Mouse (Mus musculus): ENCODE measurements around the gene Entpd6. TPM values are rescaled to one million over a fixed set of nuclear protein-coding genes. Genes with fewer than 3 reads are reported as not detected.

The Entpd6 gene
- 10 to 100 TPM; 45.8 to 48.9 (median 47.7) TPM for total RNA-seq (2022)

DNA sequence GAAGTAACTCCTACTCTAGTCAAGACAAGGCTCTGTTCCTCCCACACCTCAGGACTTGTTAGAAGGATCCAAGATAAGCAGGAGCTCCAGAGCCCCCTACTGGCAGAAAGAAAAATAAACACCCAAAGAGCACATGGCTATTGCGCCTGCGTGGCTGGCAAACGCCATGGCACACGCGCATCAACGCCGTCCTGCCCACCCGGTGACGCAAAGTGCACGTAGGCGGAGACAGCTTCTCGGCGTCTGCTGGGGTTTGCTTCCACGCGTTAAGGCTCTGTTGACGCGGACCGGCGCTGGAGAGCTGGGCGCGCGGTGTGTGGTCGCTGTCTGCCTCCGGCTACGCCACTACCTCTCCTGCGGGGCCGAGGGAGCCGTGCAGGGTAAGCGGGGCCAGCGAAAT lies at the start of gene Entpd6:
TSS of gene Entpd6 (plus strand) at position 189 of the 400 bp plus-strand sequence.
- peak; percentile 95 to 97 for DNase-seq (ENCODE audit: low spot score in 2 of 2)

DNA sequence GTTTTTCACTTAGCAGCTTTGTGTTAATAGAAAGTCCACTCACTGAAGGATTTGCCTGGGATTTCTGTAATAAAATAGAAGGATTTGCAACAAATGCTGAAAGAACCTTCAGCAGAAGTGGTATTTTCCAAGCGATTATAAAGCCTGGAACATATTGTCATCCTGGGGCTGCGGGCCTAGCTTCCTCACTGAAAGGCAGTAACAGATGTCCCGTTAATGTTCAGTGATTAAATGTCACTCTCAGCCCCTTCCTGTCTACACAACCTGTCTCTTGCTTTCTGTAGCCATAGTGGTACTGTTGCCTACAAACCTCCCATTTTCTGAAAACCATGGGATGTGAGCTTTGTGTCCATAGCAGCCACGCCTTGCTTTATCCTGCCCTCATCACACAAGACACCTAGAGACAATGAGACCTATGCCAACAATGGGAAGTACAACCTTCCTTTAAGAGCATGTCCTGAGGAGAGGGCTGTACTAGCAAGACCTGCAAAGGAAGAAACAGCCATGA lies 36.6 kb upstream of the Entpd6 start:
- DNase-seq (ENCODE audit: low spot score in 2 of 2), result no peak

DNA sequence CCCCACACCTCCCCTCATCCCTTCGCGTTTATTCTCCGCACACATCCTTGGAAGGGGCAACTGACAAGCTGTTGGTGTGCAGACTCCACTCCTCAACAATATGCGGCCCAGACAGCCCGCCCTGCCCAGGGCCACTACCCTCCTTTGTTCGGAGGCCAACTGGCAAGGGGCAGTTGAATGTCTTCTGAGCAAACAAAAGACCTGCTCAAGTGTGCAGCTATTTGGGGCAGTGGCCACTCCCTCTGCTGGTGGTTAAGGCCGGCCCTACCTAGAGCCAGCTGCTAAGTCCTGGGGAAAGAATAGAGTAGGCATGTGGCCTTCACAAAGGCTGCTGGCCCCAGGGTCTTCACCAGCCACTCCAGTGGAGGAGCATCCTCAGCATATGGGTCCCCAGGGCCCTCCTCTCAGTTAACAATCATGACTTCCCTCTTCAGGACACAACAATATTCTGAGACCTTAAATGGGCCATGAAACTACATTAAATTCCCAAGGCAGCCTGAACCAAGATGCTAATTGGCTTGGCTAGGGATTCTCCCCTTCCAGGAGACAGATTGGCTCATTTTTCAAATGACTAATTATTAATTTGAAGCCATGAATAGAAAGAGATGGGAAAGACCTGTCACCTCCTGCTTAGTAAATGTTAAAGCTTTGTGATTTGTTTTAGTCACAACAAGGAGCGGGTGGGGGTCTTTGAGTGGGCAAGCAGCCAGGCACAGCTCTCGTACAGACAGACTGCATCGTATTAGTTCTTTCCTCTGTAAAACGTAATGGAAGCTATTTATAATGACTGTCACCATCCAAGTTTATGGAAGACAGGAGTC lies 12.9 kb upstream of the Entpd6 start:
- no peak for DNase-seq (ENCODE audit: low spot score in 2 of 2)

DNA sequence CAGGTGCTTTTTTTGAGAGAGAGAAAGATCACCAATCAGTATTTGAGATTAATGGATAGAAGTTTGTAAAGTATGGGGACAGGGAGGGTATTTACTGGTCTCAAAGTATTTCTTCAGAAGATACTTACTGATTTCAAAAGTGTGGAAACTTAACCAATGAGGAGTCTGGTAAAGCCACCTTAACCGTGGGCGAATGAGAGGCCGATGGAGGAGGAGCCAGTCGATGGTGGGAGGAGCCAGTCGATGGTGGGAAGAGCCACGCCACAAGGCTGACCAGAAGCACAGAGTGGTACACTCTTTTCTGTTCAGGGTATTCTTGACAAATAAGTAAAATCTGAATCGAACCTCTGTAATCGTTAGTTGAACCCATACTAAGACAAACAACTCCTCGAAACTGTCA lies 11.0 kb upstream of the Entpd6 start:
- DNase-seq (ENCODE audit: low spot score in 2 of 2), result no peak

DNA sequence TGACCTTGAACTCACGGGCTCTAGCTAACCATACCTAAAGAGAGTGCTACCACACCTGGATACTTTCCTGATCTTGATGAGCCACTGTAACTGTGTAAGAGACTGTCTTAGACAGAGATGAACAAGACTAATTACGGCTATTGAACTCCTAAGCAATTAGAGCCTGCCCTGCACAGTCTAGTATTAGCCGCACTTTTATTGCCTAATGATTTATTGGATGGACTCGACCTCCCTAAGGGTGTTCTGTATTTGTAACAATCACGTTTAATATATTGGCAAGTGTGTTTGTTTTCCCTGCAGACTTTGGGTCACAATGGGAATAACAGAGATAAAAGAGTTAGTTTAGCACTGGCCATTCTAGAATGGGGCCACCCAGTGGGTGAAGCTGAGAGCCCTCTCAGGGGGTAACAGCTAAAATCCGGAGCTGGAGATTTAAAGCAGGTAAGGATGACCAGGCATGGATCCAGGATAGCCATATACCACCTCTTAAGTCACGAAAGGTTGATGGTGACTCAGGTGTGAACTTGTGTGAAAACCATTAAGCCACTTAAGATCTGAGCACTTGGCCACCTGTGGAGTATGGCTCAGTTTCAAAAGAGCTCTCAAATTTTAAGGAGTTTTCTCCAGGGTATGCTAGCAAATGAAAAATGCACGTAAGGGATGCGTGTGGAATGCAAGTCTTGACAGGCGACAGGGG lies 8.5 kb upstream of the Entpd6 start:
- DNase-seq (ENCODE audit: low spot score in 2 of 2), result no peak

DNA sequence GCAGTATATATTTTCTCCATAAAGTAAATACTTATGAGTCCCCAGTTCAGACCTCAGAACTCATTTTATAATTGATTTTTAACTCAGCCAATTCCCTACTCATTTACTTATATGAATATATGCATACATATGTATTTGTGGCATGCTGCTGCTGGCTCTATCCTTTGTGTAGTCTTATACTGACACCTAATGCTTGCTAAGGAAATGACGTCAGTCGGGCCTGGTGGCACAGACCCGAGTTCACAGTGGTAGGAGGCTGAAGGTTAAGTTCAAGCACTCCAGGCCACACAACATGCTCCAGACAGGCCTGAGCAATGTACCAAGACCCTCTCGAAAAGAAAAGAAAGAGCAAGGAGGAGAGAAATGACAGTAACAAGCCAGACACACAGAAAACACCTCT lies 7.4 kb upstream of the Entpd6 start:
- DNase-seq (ENCODE audit: low spot score in 2 of 2), result no peak

DNA sequence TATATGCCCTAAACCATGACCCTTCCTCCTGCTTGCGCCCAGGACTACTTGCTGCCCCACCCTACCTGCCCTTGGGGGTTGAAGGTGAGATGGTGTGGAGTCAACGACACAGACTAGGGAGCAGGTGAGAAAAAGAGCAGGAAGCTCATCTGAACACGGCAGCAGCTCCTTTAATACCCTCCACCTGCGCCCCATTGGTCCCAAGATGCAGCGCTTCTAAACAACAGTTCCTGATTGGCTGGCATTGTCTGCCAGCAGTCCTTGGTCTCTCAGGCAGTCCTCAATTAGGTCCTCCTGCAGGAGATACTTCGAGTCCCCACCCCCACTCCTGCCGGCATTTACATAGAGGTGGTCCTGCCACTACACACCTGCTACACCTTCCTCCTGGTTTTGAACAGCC lies 3.8 kb upstream of the Entpd6 start:
- no peak for DNase-seq (ENCODE audit: low spot score in 2 of 2)

DNA sequence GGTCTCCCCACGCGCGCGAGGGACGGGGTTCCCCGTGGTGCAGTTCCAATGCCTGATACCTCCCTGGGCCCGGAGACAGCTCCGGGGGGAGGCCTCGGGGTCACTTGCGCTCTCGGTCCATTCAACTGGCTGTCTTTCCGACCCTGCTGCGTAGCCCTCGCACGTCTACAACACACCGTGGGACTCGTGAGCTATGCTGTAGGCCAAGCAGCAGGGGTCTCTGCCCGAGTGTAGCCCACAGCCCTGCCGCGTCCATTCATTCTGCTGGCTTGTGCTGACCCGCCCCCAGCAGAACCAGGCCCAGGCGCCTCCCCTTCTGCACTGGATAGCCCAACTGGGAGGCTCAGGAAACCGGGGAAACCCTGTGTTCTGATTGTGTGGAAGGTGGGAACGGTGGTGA lies 441 bp downstream of the Entpd6 start:
- no peak for DNase-seq (ENCODE audit: low spot score in 2 of 2)

DNA sequence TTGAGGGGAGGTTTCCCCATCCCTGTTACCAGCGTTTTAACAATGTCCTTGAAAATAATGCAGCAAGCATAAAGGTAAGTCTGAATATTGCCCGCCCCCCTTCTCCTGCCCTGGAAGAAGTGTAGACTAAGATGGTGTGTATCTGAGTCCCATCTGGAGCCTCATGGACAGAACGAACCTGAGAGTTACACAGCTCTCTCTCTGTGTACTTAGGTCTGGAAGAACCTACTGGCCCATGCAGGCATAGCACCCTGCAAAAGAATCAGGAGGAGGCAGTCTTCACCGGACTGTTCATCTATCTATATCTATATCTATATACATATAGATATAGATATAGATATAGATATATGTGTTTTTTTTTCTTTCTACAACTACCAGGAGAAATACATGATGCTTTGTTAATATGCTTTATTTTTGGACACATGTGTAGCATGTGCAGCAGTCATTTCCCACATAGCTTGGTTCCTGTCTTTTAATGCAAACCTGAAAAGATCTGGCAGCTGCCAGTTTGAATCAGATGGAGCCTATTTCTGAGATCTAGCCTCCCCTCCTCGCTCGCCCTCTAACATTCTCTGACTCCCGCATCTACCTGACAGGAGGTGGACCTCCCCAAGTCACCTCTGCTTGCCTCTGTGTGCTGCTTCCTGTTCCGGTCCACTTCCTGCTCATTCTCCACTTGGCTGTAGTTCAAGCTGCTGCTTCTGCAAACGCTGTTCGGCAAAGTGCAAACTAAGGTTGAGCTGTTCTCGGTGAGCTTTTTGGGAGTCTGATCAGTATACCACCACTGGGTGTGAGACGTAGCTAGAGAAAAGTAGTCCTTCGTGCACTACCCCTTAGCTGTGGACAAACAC lies 1.5 kb downstream of the Entpd6 start:
- no peak for DNase-seq (ENCODE audit: low spot score in 2 of 2)

DNA sequence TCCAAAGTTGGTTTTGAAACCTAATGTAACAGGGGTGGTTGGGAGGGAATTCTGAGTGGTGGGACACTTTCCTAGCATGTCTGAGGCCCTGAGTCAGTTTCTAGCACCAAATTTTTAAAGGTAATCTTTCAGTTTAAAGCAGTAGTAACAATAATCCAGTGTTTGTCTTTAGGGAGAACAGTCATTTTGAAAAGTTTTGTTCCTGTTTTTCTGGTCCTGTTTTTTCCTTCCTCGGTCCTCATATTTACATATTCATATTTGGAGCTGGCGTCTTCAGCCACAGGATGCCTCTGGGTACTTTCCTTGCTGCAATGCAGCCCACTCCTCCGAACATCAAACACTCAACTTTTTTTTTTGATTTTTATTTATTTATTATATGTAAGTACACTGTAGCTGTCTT lies 6.2 kb downstream of the Entpd6 start:
- no peak for DNase-seq (ENCODE audit: low spot score in 2 of 2)

DNA sequence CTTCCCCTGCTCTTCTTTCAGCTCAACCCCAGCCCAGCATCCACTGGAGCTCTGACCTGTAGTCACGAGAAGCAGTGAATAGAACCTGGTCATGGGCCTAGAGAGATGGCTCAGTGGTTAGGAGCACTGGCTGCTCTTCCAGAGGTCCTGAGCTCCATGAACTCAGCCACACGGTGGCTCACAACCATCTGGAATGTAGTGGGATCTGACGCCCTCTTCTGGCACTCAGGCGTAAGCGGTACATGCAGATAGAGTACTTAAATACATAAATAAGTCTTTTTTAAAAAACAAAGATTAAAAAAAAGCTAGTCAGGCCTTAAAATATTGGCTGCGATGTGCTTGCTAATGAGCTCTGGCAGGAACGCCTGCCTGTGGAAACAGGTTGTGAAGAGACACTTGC lies 12.6 kb downstream of the Entpd6 start:
- DNase-seq (ENCODE audit: low spot score in 2 of 2), result no peak

DNA sequence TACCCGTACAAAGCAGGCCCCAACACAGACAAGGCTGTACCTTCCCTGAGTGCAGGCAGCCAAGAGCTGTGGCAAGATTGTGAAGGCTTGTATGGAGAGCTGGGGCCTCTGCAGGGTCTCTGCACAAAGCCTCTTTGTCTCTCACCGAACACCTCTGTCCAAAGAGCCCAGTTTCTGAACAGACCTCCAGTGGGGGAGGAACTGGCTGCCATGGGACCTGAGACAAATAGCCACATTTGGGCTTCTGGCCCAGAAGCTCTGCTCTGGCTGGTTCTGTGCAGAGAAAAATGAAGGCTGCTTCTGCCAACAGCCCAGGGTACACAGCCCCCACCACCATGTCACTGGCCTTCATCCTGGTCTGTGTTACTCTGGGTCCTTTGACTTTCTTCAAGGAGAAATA lies 16.8 kb downstream of the Entpd6 start:
- peak in 1 of 2 experiments; percentile 67 for DNase-seq (ENCODE audit: low spot score in 2 of 2)

DNA sequence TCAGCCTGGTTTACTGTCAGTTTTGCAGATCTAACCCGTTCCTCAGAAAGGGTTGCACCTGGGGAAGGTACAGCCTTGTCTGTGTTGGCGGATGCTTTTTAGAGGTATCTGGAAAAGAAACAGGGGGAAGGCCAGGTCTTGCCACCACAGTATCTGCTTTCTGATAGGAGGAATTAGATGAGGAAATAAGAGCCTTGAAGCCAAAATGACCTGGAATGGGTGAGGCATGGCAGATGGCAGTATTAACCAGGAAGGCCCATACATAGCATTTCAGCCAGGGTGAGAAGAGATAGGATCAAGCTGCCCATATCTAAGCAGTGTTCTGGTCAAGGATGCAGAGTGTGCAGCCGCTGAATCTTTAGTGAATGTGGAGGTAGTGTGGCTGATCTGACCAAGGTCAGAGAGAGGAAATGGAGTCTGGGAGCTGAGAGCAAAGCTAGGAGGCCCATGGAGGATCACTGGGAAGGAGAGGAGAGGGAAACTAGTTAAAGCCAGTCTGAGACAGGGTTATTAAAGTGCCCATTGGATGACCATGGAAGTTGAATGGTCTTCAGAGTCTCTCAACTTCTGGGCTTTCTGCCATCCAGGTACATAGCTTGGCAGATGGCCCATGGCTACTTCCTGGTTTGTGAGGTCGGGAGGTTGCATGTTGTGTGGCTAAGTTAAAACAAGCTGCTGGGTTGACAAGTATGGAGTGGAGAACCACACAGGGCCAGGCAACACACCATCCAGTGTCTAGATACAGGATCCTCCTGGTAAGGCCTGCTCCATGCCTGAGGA lies 17.4 kb downstream of the Entpd6 start:
- no peak for DNase-seq (ENCODE audit: low spot score in 2 of 2)

DNA sequence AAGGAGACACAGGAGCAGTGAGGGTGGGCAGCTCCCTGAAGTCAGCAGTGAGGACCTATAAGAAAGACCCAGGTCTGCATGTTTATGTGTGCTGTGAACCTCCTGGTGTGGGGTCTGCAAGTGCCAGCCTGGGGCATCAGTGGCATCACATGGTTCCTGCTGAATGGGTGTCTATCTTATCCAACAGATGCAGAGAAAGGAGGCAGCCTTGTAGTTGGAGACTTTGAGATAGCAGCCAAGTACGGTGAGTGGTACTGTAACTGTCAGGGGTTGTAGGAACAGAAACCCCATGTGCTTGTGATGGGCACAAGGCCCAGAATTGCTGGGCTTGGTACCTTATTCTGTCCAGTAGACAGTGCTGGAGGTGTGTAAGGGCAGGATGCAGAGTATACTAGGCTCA lies 19.8 kb downstream of the Entpd6 start:
- DNase-seq (ENCODE audit: low spot score in 2 of 2), result no peak

DNA sequence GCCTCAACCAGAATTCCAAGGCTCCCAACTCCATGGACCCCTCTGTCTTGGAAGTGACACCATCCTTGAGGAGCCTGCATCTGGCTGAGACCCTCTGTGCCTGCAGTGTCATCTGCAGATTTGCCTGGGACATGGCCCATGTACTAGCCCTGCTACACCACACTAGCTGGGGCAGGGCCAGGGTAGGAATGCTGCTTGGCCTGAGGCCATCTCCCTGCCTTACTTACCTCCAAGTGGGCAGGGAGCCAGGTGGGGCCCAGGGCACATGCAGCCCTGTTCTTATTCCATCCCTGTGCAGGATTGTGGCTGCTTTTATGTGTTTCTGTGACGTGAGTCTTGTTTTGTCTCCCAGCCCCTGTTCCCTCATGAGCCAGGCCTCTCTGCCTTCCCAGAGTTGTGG lies 21.9 kb downstream of the Entpd6 start:
- DNase-seq (ENCODE audit: low spot score in 2 of 2), result no peak

DNA sequence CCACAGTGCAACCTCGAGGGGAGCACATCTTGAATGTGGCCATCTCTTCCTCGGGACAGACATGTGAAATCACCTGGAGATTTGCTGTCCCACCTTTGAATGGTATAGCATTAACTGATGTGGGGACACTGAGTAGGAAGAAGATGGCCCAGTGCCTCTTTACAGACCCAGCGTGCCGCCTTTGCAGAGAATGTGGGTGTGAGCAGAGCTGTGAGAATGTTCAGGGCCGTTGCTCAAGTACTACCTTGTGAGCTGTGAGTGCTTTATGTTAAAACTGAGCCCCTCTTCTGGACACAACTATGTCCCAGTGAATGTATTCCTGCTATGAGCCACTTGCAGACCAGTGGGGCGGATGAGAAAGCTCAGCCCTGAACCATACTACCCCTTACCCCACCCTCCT lies 22.3 kb downstream of the Entpd6 start:
- no peak for DNase-seq (ENCODE audit: low spot score in 2 of 2)

DNA sequence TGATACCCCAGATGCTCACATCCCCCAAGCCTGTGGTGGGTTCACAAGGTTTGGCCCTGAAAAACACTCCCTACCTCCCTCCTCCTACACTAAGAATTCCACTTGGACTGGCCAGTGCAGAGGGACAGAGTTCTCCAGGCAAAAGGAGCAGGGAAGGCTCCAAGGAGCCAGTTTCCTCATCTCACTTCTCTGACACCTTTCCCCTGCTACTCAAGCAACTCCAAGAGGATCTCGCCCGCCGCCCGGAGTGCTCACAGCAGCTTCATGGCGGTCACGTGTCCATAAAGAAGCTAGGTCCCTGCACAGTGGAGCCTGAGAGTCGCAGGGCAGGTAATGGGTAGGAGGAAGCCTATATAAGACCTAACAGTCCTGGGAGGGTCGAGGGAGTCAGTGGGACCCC lies 23.2 kb downstream of the Entpd6 start:
- no peak for DNase-seq (ENCODE audit: low spot score in 2 of 2)

DNA sequence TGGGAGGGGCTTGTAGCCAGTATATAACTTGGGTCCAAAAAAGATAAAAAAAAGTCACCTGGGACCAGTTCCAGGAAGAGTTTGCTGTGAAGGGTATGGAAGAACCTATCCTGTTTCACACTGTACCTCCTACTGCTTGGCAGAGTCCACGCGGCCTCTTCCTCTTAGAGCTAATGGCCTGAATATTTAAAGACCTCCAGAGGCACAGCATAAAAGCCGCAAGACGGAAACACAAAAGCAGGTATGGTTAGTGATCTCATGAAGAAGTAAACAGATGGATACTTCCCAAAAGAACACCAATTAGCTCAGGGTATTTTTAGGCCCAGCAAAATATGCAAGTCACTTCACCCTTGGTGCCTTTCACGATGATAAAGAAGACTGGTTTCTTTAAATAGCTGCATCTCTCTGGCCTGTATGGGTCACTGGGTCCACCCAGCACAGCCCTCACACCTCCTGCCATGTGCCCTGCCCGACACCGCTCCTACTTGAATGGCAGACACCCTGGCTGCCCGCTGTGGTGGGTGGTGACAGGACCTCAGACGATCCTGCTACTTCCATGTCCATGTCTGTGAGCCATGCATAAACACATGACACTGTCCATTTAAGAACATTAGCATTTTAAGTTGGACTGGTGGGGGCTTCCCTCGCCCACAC lies 23.8 kb downstream of the Entpd6 start:
- DNase-seq (ENCODE audit: low spot score in 2 of 2), result no peak

DNA sequence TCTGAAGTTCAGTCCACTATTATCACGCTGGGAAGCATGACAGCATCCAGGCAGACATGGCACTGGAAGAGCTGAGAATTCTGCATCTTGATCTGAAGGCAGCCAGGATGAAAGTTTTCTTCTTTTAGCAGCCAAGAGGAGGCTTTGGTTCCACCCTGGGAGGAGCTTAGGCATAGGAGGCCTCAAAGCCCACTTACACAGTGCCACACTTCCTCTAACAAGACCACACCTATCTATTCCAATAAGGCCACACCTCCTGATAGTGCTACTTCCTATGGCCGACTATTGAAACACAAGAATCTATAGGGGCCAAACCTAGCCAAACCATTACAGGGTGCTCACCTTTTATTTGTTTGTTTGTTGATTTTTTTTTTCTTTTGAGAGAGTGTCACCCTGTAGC lies 34.0 kb downstream of the Entpd6 start:
- DNase-seq (ENCODE audit: low spot score in 2 of 2), result no peak

All from left cerebral cortex, adult 8-10 months (tissue).